Mouse (Mus musculus) embryo, embryonic 10.5 days (tissue): ENCODE measurements at regions not wholly inside any gene's neighbourhood (a gene's known extent, or its start where the extent isn't known, plus 50 kb on each side); places are given as distances from the start of the nearest gene placed in this dataset.

Experiments used
- DNase-seq: peaks from one replicate; pipeline ENCODE4 v3.0.0-alpha.2; 2015; ENCODE audit warnings: low spot score

DNA sequence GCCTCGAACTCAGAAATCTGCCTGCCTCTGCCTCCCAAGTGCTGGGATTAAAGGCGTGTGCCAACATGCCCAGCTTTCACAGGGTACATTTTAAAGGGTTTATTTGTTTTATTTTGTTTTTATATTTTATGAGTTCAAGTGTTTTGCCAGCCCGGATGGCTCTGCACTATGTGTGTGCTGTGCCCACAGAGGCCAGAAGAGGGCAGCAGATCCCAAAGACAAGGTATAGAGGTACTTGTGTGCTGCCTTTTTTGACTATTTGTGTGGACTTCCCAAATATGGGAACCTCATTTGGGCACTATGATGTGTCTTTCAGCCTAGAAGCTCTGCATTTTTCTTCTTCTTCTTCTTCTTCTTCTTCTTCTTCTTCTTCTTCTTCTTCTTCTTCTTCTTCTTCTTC, 176.4 kb upstream of the Azi2 start:
- DNase-seq, result peak; percentile 9

DNA sequence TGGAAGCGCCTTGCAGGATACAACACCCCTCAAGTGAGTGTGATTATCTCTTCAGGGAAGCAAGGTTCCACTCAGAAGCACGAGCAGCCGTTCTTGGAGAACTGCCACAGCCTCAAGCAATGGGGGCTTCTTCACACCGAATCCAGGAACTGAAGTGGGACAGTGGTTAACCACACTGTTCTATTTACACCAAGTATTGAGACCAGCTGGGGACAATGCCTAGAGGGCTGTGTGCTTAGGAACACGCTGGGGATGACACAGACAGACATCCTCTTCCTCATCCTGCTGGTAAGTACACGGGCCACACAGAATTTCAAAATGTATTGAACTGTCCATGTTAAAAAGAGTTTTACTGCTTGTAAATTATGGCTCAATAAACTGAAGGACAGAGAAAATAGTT, 177.0 kb upstream of the Azi2 start:
- no peak for DNase-seq

- DNase-seq, result peak; percentile 13
These were observed 180.7 kb upstream of the Azi2 start for GRCm38 (mm10) chr9:117859580-117860045.

GRCm38 (mm10) chr9:117843531-117843930, 196.8 kb upstream of the Azi2 start:
- no peak for DNase-seq

- DNase-seq, result peak; percentile 39
These were observed 203.5 kb upstream of the Azi2 start for GRCm38 (mm10) chr9:117836696-117837380.

DNA sequence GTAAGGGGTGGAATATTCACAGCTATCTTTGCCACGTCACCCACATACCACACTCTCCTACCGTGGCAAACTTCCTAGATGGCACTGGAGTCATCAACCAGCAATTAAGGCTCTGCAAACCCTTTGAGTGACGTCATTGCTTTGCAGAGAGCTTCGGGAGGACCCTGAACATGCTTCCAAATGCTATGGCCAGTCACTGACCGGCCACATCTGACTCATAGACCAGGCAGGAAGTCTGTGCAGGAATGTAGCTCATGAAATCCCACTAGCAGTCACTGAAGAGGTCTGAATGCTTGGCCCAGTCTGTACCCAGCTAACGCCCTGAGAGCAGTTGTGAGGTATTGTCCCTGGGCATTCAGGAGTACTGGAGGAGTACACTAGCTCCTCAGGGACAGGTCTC, 203.9 kb upstream of the Rbms3 start:
- DNase-seq, result no peak

DNA sequence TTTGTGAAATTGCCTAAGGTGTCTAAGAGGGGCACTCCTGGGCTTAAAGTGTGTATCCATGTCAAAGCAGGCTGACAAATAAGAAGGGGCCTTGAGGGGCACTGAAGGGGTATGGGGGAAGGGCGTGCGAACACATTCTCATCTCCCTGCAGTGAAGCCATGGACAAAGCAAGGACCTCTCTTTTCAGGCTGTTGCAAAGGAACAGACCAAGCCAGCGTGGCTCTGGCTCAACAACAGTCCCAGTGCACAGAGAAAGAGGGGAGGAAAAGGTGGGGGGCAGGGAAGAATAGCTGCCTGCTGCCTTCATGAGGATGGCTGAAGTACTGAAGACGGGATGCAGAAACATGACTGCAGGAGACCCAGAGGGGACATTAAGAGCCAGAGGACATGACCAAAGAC, 184.9 kb upstream of the Rbms3 start:
- peak; percentile 36 for DNase-seq

- no peak for DNase-seq
These were observed 183.5 kb upstream of the Rbms3 start for GRCm38 (mm10) chr9:117813216-117813615.

- no peak for DNase-seq
These were observed 176.1 kb upstream of the Rbms3 start for GRCm38 (mm10) chr9:117805812-117806211.

DNA sequence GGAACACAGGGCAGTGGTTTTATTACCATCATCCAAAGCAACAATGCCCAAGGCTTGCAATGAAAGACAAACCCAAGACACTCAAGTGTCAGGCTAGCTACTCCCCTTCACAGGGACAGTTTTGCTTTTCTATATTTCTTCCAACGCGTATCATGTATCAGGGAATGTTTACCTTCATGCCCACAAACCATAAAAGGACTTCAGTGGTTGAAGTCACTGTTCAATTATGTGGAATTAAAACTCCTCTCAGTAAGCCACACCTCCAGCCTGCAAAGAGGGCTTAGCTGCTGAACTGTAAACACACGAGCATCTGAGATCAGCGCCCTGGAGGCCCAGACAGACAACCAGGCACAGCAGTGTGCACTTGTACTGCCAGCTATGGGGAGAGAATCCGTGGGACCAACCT, 154.5 kb upstream of the Rbms3 start:
- no peak for DNase-seq

- no peak for DNase-seq
These were observed 124.9 kb upstream of the Rbms3 start for GRCm38 (mm10) chr9:117754651-117755050.

DNA sequence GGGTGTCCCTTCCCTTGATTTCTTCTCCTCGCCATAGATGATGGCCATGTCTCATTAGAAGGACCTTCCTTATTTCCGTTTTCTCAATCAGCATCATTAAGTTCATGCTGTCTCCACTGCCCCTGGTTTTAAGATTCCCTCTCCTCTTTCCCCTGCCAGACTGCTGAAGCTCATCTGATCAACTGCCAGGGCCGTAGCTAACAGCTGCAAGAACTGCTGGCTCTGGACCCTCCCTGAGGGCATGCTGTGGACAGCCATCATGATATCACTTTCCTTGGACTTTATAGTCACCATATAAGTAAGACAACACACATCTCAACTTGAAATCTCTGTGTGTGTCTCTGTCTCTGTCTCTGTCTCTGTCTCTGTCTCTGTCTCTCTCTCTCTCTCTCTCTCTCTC, 123.8 kb upstream of the Rbms3 start:
- no peak for DNase-seq

DNA sequence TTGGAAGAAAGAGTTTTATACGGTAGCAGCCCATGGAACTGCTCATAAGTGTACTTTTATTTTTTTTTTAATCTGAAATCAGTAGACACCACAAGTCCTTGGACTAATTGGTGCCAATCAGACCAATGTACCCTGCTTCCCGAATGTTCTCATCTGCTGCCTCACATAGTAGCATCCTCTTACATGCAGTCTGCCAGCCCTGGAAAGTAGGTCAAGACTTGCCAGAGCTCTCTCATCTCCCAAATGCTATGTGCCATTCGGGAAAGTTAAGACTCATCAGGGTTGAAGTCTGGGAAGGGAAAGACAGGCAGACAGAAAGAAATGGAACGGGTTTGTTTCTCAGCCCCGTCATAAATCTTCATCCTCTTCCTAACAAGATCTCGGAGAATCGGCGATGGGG, 115.2 kb upstream of the Rbms3 start:
- no peak for DNase-seq

DNA sequence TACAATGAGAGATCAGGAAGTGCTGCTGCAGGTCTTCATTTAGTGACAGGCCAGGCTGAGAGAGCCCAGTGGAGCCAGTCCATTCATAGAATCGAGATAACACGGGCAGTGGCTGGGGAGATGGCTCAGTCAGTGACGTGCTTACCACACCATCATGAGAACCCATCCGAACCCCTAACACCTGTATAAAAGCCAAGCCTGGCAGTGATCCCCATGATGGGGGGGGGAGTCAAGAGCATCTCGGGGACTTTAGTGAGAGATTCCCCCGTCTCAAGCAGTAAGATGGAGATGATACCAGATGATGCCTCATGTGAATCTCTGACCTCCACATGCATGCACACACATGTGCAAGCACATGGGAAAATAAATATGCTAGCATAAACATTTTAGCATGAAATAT, 99.7 kb upstream of the Rbms3 start:
- DNase-seq, result no peak

DNA sequence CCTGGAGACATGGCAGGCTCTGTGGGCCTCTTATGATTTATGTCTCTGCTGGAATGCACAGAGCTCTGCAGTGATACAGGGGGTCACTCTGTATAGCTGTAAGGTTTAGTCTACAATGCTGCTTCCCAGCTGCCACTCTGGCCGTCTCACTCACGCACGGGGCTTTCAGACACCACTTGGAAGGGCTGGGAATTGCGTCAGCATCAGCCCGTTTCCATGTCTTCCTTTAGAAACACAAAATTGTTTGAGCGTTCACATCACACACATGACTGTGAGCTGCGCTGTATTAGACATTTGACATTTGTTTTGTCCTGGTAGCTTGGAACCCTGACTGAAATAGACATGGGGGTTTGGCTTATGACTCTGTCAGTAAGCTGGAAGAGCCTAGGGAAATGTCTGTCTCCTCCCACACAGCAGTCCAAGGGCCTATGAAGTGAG, 90.5 kb upstream of the Rbms3 start:
- peak; percentile 10 for DNase-seq

- DNase-seq, result no peak
These were observed 87.6 kb upstream of the Rbms3 start for GRCm38 (mm10) chr9:117717346-117717745.

- no peak for DNase-seq
These were observed 86.8 kb upstream of the Rbms3 start for GRCm38 (mm10) chr9:117716476-117716875.

GRCm38 (mm10) chr9:117714741-117715675, 85.3 kb upstream of the Rbms3 start:
- DNase-seq, result no peak

- no peak for DNase-seq
These were observed 83.4 kb upstream of the Rbms3 start for GRCm38 (mm10) chr9:117713121-117713520.

GRCm38 (mm10) chr9:117711793-117712192, 82.1 kb upstream of the Rbms3 start:
- no peak for DNase-seq

GRCm38 (mm10) chr9:117710966-117711365, 81.3 kb upstream of the Rbms3 start:
- DNase-seq, result no peak

DNA sequence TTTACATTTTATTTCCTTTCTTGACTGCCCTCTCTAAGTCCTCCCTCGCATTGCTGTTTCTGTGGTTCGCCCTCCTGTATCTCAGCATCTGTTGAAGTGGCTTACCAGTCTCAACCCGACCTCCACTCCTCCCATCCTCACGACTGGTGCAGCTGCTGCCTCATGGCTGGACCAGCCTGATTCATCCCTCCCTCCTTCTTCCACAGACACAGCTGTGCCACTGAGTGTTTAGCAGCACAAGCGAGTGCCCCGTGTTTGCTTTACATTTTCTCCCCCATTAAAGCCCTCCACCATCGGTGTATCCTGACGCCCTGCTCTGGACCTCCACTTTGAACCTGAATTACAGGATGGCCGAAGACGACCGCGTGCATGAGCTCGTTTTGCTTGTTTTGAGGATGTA, 80.0 kb upstream of the Rbms3 start:
- no peak for DNase-seq

GRCm38 (mm10) chr9:117693001-117693400, 63.3 kb upstream of the Rbms3 start:
- DNase-seq, result no peak
